Mouse (Mus musculus): Measurements from ENCODE around the gene Hesx1. TPM values are rescaled to one million over a fixed set of nuclear protein-coding genes. Genes with fewer than 3 reads are reported as not detected.
"Not testable (repeated sequence)": the region's sequence is repeated elsewhere in the genome, so short reads cannot be mapped to it uniquely, and the experiment has no call there.

Gene Hesx1
- polyA plus RNA-seq (2015; fragmentation: Nextera tagmentation; extraction: Ambion mirVana): 1.4 and 2.1 TPM in 2 replicates

DNA sequence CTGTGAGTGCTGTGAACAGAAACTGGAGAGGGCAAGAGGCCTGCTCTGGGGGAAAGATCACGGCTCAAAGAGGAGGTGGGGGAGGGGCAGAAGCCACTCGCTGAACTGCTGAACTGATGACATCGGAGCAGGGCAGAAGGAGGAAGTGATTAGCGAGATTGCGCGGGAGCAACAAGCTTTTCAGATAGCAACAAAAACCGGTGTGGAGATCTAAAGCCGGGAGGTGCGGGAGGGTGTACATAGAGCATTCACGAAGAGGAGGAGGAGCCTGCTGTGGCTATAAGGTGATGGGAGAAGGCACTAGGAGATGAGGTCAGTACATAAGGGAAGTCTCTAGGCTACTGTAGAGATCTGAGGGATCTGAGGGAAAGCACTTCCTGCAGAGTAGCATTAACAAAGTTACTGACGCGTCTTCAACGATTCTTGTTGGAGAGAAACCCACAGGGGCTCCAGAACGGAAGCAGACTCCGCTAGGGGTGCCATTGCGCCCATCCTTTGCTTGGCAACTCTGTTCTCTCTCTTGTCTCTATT, at the start of gene Hesx1:
Gene Hesx1 (plus strand): TSS at position 206 of the 531 bp plus-strand sequence.
- DNase-seq (ENCODE audit: low spot score): peak; percentile 85

DNA sequence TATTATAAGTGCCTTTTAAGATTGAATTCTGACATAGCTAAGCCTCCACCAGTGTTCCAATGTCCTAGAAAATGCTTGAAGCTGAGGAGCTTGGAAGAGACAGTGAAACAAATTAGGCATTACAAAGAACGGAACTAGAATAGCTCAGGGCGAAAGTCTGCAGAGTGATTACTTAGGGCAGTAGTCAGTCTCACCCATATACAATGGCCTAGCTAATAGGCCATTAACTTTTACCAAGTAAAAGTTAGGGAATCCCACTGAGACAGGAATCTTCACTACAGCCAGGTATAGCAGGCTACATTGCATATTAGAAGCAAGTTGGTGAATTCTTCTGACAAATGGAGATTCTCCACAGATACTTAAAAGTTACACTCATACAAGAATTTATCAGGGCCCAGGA, 38.1 kb upstream of the Hesx1 start:
- not testable (repeated sequence) for DNase-seq (ENCODE audit: low spot score)

DNA sequence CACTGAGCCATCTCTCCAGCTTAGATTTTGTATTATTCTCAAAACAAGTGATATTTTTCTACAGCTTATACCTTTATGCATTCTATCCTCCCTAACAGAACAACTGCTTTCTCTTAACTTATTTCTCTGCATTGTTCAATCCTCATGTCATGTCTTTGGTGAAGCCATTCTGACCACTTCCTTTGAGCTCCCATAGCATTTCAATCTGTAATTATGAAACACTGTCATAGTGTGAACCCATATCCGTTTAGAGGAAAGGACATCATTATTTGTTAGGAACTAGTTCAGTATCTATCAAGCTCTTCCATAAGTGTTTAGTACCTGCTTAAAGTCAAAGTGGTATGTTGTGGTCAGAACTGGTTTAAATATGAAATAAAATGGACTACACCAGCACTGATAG, 33.7 kb upstream of the Hesx1 start:
- no peak for DNase-seq (ENCODE audit: low spot score)

DNA sequence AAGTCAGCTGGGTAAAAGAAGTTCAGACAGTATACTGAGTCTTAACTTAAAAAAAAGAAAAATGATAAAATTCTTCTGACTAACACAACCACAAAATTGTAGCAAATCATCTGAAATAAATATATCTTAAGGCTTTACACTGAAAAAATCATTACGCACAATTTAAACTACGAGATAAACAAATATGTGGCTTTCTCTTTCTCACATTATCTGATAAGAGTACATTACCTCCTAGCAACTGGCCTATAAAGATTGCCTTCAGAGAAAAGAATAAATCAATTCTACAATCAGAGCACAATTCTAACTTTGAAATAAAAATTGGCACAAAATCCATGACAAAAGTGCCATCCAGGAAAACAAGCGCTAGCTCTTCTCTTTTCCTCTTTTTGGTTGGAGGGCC, 25.1 kb upstream of the Hesx1 start:
- DNase-seq (ENCODE audit: low spot score): no peak

DNA sequence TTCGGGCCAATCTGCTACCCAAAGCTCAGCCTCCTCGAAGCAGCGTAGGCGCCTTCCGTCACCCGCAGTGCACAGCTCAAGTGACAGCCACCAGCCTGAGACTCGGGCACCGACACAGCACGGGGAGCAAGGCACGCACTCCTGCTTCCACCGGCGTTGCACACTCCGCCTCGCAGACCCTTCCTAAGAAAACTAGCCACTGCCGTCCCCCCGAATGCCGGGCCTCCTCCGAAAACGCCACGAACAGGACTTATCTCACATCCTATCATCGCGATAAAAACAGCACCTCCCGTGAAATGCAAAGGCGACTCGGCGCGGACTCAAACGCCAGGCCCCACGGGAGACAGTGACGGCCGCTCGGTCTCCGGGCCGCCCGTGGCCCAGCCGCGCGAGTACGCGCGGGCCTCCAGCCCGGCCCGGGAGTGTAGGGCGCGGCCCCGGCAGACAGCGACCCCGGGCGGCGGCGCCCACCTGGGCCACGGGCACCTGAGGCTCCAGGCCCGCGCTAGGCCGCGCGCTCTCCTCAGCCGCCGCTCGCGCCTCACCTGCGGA, 24.3 kb upstream of the Hesx1 start:
- DNase-seq (ENCODE audit: low spot score): peak; percentile 66

DNA sequence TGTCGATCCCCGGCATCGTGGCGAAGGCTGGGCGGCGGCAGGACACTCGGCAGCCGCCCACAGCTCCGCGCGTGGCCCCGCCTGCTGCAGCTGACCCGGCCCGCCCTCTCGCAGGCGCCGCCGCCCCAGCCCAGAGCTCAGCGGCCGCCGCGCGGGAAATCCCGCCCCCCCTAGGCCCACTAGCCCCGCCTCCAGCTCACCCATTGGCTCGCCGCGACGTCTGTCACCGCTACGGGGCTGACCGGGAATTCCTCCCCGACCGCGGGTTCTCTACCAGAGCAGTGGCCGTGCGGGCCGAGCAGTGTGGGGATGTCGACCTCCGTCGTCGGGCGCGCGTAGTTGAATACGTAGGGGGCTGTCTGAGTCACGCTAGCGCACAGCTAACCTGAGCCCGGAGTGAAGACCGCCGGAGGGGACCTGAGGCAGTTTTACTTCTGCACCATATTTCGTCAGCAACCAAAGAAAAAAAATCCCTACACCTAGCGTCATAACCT, 23.7 kb upstream of the Hesx1 start:
- DNase-seq (ENCODE audit: low spot score): peak; percentile 94

DNA sequence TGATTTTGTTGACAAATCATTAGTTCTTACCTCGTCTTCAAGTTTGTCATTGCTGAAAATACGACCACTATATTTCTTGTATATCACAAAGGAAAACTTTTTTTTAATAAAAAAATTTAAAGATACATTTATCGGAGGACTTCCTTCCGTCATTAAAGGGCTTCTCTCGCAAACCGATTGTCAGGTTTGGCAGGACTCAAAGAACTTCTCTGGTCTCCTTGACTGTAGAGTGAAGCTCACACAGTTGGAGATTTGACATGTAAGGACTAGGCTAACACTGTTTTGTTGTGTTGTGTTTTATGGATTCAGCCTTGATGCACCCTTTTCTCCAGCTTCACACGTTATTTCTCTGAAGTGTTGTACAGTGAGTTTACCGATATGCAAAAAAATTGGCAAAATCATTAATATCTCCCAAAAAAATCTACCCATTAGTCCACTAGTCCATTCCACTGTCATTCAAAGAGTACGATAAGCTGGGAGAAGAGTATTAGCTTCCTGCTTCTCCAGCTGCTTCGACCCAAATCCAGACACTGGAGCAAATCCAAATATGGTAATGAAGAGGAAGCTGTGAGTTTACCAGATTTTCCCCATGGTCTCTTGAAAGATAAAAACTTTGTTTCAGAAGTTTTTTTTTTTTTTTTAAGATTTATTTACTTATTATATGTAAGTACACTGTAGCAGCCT, 23.0 kb upstream of the Hesx1 start, which contains the start of gene Appl1:
Gene Appl1 (minus strand): TSS at position 127 of the 684 bp plus-strand sequence.
- DNase-seq (ENCODE audit: low spot score): no peak

DNA sequence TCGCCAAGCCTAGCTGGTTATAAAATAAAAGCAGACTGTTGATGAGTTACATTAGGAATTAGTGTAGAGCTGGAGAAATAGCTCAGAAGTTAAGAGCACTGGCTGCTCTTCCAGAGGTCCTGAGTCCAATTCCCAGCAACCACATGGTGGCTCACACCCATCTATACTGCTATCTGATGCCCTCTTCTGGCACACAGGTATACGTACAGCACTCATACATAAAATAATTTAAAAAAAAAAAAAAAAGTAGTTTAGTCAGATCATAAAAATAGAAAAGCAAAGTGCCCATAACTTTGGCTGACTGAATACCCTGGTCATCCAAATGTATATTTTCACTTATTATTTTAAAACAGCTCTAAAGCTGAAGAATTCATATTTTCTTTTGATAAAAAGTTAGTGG, 21.1 kb upstream of the Hesx1 start:
- no peak for DNase-seq (ENCODE audit: low spot score)

DNA sequence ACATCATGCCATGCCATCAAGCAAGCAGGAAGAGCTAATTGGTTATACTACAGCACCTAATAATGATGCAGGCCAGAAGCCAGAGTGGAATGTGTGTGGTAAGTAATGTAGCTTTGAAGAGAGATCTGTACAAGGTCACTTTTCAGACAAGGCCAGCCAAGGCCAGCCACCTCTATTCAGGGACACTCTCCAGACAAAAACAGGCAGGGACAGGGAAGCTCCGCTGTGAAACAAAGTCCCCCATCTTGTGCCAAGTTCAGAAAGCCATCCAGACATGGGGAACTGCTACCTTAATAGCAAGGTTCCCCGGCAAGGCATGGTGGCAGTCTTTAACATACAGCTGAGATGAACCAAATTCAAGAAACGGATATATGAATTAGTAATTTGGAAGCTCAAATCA, 18.7 kb upstream of the Hesx1 start:
- no peak for DNase-seq (ENCODE audit: low spot score)

DNA sequence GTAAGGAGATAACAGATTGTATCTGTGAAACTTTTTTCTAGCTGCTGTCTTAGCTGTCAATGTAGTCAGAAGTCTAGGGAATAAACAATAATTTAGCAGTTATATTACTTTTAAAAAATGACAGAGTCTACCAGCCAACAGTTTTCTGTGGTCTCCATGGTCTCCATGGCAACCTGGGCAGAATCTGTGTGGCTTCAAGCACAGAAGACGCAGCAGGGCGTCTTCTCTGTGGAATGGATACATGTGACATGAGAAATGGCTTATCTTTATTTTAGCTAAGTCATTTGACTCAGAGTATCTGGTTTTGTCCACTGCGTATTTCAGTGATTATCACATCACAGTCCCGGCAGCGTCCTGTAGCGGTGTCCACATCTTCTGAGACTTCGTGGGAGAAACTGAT, 18.0 kb upstream of the Hesx1 start:
- peak; percentile 47 for DNase-seq (ENCODE audit: low spot score)

DNA sequence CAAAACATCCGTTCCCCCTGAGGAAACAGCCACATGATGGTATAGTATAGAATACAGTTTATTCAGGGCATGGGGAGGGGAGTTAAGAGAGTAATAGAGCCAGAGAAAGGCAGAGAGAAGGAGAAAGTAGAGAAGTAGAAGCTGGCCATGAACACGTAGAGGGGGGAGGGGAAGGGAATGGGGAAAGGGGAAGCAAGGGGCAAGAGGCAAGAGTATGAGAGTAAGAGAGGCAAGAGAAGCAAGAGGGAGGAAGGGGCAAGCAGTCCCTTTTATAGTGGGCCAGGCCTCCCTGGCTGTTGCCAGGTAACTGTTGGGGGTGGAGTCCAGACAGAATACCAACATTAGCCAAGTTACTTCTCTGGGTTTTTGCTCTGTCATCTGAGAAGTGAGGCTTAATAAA, 16.7 kb upstream of the Hesx1 start:
- no peak for DNase-seq (ENCODE audit: low spot score)

DNA sequence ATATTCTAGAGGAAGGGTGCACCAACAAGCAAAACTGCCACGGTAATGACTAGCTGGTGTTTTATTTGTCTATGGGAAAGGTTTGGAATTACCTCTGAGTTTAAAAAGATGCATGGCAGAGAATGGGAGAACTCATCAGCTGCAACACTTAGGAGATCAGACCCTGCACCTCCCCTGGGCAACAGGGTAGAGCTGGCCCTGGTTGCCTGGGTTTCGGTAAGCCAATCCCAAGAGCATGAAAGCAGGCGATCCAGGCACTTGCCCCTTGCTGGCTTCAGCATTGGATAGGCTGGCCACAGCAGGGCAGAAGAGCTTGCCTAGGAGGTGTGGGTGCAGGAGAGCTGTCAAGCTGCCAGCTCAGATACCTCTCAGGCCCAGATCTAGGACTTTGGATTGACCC, 14.4 kb upstream of the Hesx1 start:
- DNase-seq (ENCODE audit: low spot score): no peak

DNA sequence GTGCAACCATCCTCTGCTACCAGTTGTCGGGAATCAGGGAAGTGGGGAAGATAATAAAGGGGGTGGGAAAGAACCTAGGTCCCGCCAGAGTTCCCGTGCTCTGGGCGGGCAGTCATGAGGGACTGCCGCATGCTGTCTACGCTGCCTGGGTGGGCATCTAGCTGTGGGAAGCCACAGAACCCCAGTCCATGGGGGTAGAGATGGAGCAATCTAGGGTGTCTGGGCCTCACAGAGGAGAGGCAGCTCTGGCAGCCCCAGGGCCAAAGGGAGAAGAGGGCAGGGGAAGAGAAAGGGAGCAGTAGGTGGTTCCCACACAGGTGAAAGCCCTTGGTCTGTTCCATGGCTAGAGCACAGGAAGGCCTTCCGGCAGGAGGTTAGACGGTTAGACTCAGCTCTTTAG, 13.2 kb upstream of the Hesx1 start:
- DNase-seq (ENCODE audit: low spot score): no peak

DNA sequence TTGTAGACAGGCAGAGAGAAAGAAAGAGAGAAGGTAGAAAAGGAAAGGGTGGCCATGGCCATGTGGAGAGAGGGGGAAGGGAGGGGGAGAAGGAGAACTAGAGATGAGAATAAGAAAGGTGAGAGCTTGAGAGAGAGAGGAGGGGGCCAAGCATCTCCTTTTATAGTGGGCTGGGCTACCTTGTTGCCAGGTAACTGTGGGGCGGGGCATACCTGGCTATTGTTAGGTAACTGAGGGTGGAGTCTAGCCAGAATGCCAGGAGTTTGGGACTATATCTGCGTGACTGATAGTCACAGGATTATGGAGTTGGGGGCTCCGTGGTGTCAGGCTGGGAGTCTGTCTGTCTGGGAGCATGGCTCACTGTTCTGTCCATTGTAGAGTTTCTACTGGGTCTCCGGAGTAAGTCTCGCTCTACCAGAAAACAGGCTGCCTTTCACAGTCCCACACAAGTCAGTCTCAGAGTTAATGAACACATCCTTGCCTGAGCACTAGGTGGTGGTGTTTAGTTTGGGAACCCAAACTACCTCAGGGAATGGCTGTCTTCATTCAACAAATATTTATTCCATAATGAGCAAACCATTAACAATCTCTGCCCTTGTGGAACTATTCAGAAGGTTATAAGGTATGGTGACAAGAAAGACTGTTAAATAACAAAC, 12.6 kb upstream of the Hesx1 start:
- no peak for DNase-seq (ENCODE audit: low spot score)

DNA sequence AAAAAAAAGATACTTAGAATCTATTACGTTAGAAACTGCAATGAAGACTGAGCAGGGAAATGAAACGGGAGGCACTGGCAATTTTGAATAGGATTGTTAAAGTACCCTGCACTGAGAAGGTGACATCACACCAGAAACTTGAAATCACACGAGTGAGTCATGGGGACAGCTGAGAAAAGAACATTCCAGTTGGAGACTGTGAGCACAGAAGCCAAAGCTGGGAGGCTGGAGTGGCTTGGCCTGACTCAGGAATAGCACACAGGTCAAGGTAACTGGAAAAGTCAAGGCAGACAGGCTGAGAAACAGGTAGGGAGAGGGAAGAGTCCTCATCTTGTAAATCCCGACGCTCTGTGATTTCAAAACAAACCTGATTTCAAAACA, 12.1 kb upstream of the Hesx1 start:
- DNase-seq (ENCODE audit: low spot score): no peak

DNA sequence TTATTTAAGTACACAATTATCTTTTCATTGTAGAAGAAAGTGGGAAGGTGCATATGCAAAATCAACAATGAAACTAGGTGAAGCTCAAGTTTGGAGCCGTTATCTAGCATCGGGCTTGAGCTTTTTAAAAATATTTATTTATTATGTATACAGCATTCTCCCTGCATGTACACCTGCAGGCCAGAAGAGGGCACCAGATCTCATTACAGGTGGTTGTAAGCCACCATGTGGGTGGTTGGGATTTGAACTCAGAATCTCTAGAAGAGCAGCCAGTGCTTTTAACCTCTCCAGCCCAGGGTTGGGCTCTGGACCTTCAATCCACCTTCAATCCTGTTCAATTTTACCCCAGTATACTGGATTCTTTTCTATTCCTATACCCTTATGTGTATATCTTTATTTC, 5.5 kb upstream of the Hesx1 start:
- DNase-seq (ENCODE audit: low spot score): peak; percentile 33

DNA sequence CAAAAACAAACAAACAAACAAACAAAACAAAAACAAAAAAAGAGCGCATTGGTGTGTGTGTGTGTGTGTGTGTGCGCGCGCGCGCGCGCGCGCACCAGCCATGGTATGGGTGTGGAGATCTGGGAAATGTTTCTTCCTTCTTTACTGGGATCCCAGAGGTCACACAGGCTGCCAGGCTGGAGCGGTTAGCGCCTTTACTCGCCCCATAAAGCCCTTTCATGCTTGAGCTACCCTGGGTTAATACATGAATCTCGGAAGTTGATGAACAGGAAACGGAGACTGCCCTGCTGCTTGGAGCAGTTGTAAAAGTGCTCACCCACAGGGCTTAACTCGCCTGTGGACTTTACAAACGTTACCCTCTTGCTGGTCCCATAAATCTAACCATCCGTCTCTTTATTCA, 2.6 kb upstream of the Hesx1 start:
- DNase-seq (ENCODE audit: low spot score): no peak

DNA sequence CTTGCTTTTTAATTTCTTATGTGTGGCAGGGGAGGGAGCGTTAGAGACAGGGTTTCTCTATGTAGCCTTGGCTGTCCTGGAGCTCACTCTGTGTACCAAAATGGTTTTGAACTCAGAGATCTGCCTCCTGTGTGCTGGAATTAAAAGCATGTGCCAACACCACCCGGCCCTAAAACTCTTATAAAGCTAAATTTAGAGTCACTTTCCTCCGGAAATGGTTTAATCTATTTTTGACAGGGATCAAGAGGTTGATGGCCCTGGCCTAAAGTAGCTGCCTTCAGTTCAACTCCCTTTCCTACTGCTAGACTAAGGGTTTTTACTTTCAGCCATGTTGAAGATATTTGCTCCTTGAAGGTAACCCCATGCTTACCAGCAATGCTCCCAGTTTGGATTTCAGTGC, 789 bp upstream of the Hesx1 start:
- DNase-seq (ENCODE audit: low spot score): no peak

DNA sequence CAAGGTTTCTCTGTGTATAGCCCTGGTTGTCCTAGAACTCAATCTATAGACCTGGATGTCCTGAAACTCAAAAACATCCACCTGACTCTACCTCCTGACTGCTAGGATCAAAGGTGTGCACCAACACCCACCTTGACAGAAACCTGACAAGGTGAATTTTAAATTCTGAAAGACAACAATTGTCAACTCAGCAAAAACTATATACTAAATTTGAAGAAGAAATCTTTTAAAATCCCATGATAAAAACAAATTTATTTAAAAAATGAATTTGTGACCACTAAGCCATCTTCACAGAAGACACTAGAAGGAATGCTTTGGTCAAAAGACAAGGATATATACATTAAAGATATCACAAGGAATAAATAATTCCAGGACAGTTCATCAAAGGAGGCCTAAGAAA, 2.0 kb downstream of the Hesx1 start:
- no peak for DNase-seq (ENCODE audit: low spot score)

DNA sequence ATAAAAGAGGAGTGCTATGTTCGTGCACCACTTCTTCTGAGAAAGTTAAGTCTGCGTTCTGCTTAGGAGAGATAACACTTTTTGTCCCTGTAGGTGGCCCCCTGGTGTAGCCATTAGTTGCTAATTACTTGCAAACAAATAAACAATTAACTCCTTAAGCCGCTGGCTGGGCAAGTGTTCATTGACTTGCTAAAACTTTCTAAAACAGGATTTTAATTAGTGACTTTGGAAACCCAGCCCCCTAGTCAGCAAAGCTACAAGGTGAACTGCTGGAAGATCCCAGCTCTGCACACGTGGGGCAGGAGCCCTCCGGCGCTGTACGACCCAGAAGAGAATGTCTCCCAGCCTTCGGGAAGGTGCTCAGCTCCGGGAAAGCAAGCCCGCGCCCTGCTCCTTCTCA, 6.2 kb downstream of the Hesx1 start:
- no peak for DNase-seq (ENCODE audit: low spot score)

DNA sequence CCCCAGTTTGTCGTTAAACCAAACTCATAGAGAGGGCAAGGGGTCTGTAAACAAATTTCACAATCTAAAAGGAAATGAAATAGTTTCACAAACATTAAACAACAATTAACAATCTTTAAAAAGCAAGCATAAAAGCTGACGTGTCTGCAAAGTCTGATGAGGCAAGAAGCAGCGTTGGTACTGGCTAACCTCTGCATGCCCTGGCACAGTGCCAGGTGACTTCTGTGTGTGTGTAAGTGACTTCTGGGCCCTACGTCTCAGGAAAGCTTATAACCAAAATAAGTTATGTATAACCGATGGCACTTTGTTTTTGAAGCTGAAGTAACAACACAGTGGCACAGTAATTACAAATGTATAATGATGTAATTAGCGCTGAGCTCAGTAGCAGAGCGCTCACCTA, 10.7 kb downstream of the Hesx1 start:
- DNase-seq (ENCODE audit: low spot score): no peak

DNA sequence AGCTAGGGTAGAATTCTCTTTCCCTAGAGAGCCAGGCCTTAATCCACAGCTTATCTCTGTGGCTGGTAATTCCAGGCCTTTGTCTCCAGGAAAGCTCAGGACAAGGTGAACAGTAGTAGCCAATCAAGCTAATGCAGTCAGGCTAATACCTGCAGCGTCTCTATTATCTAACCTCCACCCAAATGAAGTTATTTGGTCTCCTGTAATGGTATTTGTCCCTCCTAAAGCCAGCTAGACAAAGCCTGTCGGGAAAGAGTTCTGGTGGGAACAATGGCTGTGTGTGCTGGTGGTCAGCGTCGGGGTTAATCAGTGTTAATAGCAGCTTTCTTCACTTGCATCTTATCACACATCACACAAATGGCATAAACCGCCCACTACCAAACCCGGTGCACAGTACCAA, 11.7 kb downstream of the Hesx1 start:
- DNase-seq (ENCODE audit: low spot score): no peak

DNA sequence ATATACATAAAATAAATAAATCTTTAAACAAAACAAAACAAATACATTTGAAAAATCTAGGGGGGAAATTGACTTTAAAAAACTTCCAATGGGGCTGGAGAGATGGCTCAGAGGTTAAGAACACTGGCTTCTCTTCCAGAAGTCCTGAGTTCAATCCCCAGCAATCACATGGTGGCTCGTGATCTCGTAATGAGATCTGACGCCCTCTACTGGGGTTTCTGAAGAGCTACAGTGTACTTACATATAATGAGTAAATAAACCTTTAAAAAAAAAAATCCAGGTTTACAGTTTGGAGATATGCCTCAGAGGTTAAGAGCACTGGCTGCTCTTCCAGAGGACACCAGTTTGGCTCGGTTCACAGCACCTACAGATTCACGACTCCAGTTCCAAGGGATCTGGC, 17.3 kb downstream of the Hesx1 start:
- DNase-seq (ENCODE audit: low spot score): no peak

All from thymus, postnatal 0 days (tissue).